Mouse (Mus musculus) heart, adult 2 months (tissue): ENCODE results near the gene Kpna6. TPM values are rescaled to one million over a fixed set of nuclear protein-coding genes. Genes with fewer than 3 reads are reported as not detected.

Experiments used
- DNase-seq, 2 experiments: peaks; one replicate each; pipeline ENCODE4 v3.0.0; 2021
- H3K27ac ChIP-seq: fragments of 200-600 bp; 2 replicates; pipeline ENCODE4 v1.8.1; 2022
- H3K27me3 ChIP-seq: fragments of 200-500 bp; 2 replicates; pipeline ENCODE4 v1.6.1; 2012; ENCODE audit warnings: mild to moderate bottlenecking, low read length, inconsistent platforms, mixed read lengths; ENCODE audit not compliant: control insufficient read depth, insufficient read depth
- H3K36me3 ChIP-seq: fragments of 200-500 bp; 2 replicates; pipeline ENCODE4 v1.6.1; 2012; ENCODE audit warnings: low read length, inconsistent platforms; ENCODE audit not compliant: control insufficient read depth, insufficient read depth
- H3K4me1 ChIP-seq: fragments of 200-500 bp; 2 replicates; pipeline ENCODE4 v1.6.1; 2011; ENCODE audit warnings: low read length; ENCODE audit not compliant: control insufficient read depth, insufficient read depth
- H3K4me3 ChIP-seq: fragments of 200-600 bp; 2 replicates; pipeline ENCODE4 v1.8.1; 2022
- H3K79me2 ChIP-seq: fragments of 200-500 bp; replicated peaks from 2 replicates; pipeline ENCODE4 v1.6.1; 2012; ENCODE audit warnings: mild to moderate bottlenecking, inconsistent platforms, low read length, moderate library complexity, mixed read lengths; ENCODE audit not compliant: control insufficient read depth, insufficient read depth
- H3K9ac ChIP-seq: fragments of 200-500 bp; 2 replicates; pipeline ENCODE4 v1.6.1; 2012; ENCODE audit warnings: low read depth, mild to moderate bottlenecking, control low read depth, inconsistent platforms, low read length, mixed read lengths
- CTCF ChIP-seq: fragments of 200-600 bp; IDR thresholded peaks from 2 replicates; pipeline ENCODE4 v1.8.1; 2022; ENCODE audit warnings: antibody characterized with exemption, mild to moderate bottlenecking, moderate library complexity
- EP300 ChIP-seq: fragments of 200-500 bp; IDR thresholded peaks from 2 replicates; pipeline ENCODE4 v1.6.1; 2011; ENCODE audit warnings: low read depth, low read length, control low read depth; ENCODE audit not compliant: insufficient read depth
- POLR2A ChIP-seq: fragments of 200-500 bp; IDR thresholded peaks from 2 replicates; pipeline ENCODE4 v1.6.1; 2011; ENCODE audit warnings: mild to moderate bottlenecking, low read depth, low read length, control low read depth; ENCODE audit not compliant: insufficient read depth
- WGBS: fragments of 180-500 bp; shearing (Covaris S2); methylation state at CpG from one replicate; pipeline ENCODE4 v1.1.7; 2018; 5-methylcytosine and 5-hydroxymethylcytosine counted together
- intact Hi-C: fragments of 180-260 bp; cut with DNase I; formaldehyde crosslinking; loops from one replicate; pipeline ENCODE4 v1.15.1; 2025
- long read RNA-seq: library from polyadenylated mRNA; stranded (forward); transcript quantifications from one replicate; pipeline ENCODE4 v2.0.0, GENCODE M21; 2021
- polyA plus RNA-seq: library from polyadenylated mRNA; depleted of rRNA; stranded (reverse); fragments of >200 nt; gene quantifications from 2 replicates; pipeline ENCODE4 v1.2.3, GENCODE M21; 2012; rRNA removed
- total RNA-seq, 2 experiments: library from RNA; stranded (reverse); gene quantifications; 2 replicates each; pipeline ENCODE4 v1.2.3; 2021

Gene Kpna6
- total RNA-seq (10 to 100 TPM; 69.6 to 79.2 TPM), polyA plus RNA-seq (28.2 and 57.9 TPM in 2 replicates)
- long read RNA-seq, full-length matches to known transcripts = 4 of 16 reads
- long read RNA-seq, partial matches to known transcripts = 0 of 16 reads
- long read RNA-seq, other reads (novel, unspliced or antisense) = 12 of 16 reads

GRCm38 (mm10) chr4:129672083-129672877 is at the start of gene Kpna6:
Gene Kpna6, minus strand, starts transcription at chr4:129672767.
- intact Hi-C loops = loop anchor here (1.0 to 2.0 kb wide), 2 partner anchors 24 to 71 kb away; partner anchors contain the start of genes Khdrbs1 and Tmem39b
- under 1% methylated on average over 65 of the region's 65 CpGs for WGBS
- peak; percentile 93 to 96 for DNase-seq
- Histone ChIP-seq H3K9ac (peak within 1 kb of the TSS; percentile 91), H3K27me3 (no peaks in the 10 kb centered on the region), H3K79me2 (no peaks in the 10 kb centered on the region), H3K4me3 (peak within 1 kb of the TSS; percentile 85), H3K36me3 (peaks cover 5% of the 10 kb centered on the region; the same call in 1 of the 2 replicates), H3K27ac (peak within 1 kb of the TSS; percentile 89), H3K4me1 (peaks cover 3% of the 10 kb centered on the region; the same call in 1 of the 2 replicates)
- TF ChIP-seq POLR2A (peak; percentile 36; the same call in 1 of the 2 replicates), EP300 (peak; percentile 78; the same call in 1 of the 2 replicates), CTCF (no peak)

DNA sequence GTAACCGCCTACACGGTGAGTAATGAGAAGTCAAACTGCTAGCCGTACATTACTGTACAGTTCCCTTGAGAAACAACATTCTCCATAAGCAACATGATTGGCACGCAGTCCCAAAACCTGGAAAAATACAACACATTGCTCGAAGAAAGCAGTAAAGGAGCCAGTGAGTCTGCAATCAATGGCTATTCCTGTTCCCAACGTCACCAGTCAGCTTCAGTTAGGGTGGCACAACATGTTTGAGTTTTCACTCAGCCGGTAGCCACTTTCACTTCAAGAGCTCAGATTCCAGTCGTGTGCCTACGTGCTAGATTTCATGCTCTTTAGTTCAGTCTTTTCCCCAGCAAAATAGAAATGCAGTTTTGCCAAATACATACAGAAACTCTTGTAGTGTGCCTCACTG is 43.7 kb upstream of the Kpna6 start:
- Histone ChIP-seq H3K79me2 (no peaks in the 10 kb centered on the region), H3K27me3 (no peaks in the 10 kb centered on the region), H3K36me3 (no peaks in the 10 kb centered on the region; the same call in 1 of the 2 replicates), H3K4me1 (no peaks in the 10 kb centered on the region), H3K4me3 (no peak overlapping the region), H3K9ac (no peak overlapping the region), H3K27ac (no peak overlapping the region)
- no peak for DNase-seq
- 79% methylated on average over 9 of the region's 9 CpGs for WGBS
- TF ChIP-seq EP300 = no peak
- TF ChIP-seq CTCF = no peak
- intact Hi-C loops = no loop called here

DNA sequence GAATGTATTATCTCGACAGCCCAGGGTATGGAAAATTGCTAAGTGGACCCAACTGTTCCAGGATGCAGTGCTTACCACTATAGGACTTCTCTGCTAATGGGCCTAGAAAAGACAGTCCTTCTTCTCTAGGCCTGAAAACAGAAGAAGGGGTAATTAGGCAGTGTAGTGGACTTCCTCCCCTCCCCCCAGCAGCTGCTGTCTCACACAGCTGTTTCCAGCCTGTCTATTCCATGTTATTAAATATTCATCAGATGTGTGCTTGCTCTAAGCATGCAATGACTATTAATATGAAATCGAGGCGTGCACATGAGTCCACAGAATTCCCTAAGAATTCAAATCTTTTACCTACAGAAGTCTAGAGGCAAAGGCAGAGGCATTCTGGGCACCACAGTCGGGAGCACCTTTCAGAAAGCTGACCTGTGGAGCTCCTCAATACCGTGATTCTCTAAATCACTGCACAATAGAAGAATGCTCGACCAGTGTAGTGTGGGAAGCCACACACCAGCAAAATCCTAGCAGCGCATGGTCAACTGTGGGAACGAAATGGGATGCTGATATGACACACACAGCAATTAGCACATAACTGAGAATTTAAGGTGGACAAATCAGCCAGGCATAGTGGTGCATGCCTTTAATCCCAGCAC is 37.0 kb upstream of the Kpna6 start:
- H3K79me2 ChIP-seq = no peaks in the 10 kb centered on the region; the same call in 1 of the 2 replicates
- H3K4me3 ChIP-seq = no peak overlapping the region
- H3K27ac ChIP-seq = no peak overlapping the region
- TF ChIP-seq POLR2A (no peak), EP300 (no peak), CTCF (no peak)
- intact Hi-C loops = no loop called here
- no peak overlapping the region for H3K9ac ChIP-seq
- H3K36me3 ChIP-seq = no peaks in the 10 kb centered on the region; the same call in 1 of the 2 replicates
- no peaks in the 10 kb centered on the region for H3K27me3 ChIP-seq
- H3K4me1 ChIP-seq = no peaks in the 10 kb centered on the region
- DNase-seq = no peak
- WGBS = 77% methylated on average over 8 of the region's 8 CpGs

DNA sequence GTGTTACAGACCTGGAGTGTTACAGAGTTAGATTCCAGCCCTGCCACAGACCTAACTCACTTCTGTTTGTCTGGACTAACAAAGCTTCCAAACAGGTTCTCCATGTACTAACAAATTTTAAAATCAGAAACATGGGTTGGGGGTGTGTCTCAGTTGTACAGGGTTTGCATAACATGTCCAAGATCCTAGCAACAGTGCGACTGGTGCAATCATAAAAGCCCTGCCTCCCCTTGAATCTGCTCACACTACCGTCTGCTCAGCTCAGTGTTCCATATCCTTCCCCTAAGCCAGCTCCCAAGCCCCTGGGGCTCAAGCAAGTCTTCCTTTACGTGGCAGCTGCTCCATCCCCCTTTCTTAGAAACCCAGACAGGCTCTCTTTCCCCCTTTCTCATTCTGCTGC is 34.2 kb upstream of the Kpna6 start:
- no peaks in the 10 kb centered on the region; the same call in 1 of the 2 replicates for H3K79me2 ChIP-seq
- 73% methylated on average over 3 of the region's 3 CpGs for WGBS
- no peak for DNase-seq
- peaks cover 4% of the 10 kb centered on the region for H3K4me1 ChIP-seq
- H3K27me3 ChIP-seq = no peaks in the 10 kb centered on the region
- TF ChIP-seq EP300 (no peak), POLR2A (no peak), CTCF (no peak)
- no peaks in the 10 kb centered on the region; the same call in 1 of the 2 replicates for H3K36me3 ChIP-seq
- no peak overlapping the region for H3K9ac ChIP-seq
- H3K27ac ChIP-seq = no peak overlapping the region
- H3K4me3 ChIP-seq = no peak overlapping the region
- intact Hi-C loops = no loop called here

DNA sequence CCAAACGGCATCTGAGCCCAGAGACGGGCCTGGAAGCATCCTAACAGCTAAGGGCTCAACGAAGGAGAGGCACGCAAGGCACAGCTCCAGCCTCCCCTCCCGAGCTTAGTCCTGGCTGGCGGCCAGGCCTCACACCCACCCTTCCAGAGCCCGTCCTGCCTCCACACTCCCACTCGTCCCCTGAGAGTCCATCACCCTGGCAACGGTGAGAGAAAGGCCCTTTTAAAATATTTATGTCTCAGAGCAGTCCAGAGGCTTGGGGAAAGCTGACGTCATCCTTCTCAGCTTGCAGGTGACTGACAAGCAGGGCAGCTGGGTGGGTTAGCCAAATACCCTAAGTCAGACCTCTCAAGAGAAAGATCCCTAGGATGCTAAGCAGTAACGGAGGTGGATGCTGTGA is 29.9 kb upstream of the Kpna6 start:
- Histone ChIP-seq H3K36me3 (no peaks in the 10 kb centered on the region; the same call in 1 of the 2 replicates), H3K27me3 (no peaks in the 10 kb centered on the region), H3K9ac (no peak overlapping the region), H3K79me2 (no peaks in the 10 kb centered on the region), H3K4me1 (peaks cover 4% of the 10 kb centered on the region), H3K4me3 (no peak overlapping the region), H3K27ac (no peak overlapping the region; the same call in 1 of the 2 replicates)
- TF ChIP-seq POLR2A = no peak
- TF ChIP-seq CTCF = no peak
- no peak for TF ChIP-seq EP300
- WGBS = 13% methylated on average over 11 of the region's 11 CpGs
- peak; percentile 69 to 70 for DNase-seq
- intact Hi-C loops = loop anchor here (2.0 to 5.0 kb wide), 3 partner anchors 82 to 385 kb away; no protein-coding TSS in a partner anchor
